Mouse (Mus musculus): ENCODE data around the gene Fetub. TPM values are rescaled to one million over a fixed set of nuclear protein-coding genes. Genes with fewer than 3 reads are reported as not detected.
"Not testable (repeated sequence)": the region's sequence is repeated elsewhere in the genome, so short reads cannot be mapped to it uniquely, and the experiment has no call there.

Fetub gene
- total and polyA plus RNA-seq, 3 experiments = 2.5 to 53.1 (median 50.7) TPM

DNA sequence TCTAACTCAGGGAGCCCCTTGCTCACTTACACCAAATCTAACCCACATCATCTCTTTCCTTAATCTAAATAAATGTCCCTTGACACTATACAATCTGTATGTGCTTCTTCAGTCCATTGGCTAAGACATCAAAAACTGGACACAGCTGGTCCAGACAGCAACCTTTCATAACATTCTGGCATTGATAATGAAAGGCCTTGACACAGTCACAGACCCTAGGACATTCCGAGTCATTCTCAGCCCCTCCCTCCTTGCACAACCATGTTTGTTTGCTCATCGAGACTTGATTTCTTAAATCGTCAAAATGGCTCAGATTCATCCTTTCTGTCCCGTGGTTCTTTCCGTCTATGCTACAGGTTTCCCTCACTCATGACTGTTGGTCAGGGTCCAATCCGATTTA, 8.8 kb upstream of the Fetub start:
- DNase-seq = peak; percentile 34

DNA sequence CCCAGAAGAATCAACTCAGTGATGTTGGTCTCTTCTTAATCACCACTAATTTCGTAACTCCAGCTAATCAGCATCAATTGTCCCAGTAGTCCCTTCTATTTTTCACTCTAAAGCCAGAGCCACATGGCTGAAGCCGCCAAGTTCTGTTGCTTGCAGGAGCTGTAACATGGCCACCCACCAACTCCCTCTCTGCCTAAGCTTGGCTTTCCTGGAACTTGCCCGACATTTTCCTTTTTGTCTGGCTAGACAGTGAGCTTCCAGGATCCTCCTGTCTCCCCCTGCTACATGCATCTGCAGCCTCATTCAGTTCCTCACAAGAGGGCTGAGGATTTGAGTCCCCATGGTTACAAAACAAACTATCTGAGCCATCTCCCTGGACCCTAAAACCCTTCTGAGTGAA, 6.1 kb upstream of the Fetub start:
- DNase-seq = no peak

DNA sequence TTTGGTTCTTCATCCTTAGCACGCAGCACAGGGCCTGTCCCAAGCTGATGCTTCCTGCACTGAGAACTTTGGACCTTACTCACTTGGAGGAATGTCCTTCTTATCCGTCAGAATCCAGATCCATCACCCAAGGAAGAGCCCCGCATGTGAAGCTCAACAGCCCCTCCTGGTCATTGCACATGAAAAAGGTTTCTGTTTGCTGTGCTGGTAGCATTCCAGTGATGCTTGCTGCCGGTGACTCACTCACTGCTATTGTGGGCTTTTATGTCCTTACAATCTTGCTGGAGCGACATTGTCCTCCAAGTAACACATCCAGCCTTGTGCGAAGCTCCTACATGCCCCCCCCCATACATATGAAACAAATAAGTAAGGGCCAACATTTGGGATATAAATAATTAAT, 5.2 kb upstream of the Fetub start:
- no peak for DNase-seq

DNA sequence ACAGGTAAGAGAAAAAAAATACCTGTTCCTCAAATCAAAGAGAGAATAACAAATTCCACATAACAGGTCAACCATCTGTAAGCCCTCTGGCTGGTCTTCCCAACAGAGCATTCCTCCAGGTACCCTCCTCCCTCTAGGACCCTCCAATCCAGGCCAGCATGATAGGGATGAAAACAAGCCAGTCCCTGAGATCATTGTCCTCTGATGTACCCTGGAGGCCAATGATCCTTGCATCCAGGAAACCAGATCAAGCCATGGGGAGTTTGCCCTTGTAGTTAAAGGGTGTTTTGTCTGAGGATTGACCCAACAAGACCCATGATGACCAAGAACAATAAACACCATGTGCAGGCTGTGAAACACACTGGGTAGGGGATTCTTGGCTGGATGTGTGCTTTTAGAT, 3.9 kb upstream of the Fetub start:
- DNase-seq = no peak

DNA sequence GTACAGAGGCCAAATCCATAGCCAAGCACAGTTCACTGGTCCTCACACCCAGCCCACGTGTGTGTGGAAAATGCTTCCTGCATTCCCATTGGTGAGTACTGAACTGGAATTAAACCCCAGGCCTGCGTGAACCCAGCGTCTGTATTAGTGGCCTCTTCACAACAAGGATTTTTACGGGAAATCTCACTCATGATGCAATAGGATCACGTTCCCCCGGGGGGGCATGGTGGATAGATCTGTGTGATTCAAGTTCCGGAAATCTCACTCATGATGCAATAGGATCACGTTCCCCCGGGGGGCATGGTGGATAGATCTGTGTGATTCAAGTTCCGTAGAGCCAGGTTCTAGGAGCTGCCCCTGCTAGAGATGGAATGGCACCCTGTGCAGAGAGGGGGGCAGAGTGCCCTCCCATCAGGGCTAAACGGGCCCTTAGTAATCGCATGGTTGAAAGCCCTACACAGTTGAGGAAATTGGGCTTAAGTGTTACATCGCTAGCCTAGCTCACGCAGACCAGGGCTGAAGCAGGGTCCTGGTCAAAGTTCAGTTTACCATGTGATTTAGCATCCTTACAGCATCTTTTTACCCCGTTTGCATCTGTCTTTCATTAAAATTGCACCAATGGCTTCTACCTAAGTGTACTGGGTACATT, 654 bp downstream of the Fetub start:
- DNase-seq = no peak

DNA sequence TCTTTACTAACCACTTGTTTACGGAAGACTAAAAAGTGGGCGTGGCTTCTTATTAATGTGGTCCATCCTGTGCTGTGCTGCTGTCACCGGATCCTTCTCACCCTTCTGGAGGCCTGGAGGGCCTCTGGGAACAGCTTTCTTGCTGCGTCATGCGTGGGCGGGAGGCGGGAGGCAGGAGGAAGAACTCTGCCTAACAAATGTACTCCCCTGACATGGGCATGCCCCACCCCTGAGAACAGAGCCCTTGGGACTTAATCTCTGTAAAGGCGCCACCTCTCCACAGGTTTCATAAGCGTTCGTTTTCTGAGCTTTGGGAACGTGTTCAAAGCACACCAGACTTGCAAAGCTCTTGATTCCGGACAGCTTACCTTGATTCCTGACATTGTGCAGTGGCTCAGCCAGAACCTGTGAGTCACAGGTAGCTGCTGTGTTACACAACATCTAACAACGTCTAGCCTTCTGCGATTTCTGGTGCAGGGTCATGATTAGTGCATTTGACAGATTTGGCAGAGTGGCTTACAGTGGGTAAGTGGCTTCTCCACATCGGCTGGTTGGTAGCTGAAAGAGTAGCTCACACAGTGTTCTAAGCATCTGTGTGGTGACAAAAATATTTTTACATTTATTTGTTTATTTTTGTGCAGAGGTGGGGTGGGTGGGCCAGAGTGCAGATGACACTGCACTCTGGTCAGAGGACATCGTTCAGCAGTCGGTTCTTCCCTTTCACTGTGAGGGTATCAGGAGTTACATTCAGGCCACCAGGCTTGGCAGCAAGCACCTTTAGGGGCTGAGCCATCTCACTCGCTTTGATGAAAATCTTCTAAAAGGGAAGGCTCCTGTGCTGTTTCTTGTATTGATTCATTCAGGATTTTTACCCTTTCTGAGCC, 2.1 kb downstream of the Fetub start:
- DNase-seq = peak; percentile 76

DNA sequence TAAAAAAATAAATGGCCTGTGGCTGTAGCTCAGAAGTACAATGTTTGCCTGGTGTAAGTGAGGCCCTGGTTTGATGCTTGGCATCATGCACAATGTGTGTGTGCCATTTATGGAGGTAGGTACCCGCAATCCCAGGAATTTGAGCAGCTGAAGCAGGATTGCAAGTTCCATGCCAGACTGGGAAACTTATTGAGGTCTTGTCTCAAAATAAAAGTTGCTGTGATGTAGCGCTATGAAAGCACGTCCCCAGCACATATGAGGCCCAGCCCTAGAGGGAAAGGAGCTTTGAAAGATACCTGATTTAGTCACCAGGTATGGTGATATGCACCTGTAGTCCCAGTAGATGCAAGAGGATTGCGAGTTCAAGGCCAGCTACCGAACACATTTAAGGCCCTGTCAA, 3.6 kb downstream of the Fetub start:
- no peak for DNase-seq

DNA sequence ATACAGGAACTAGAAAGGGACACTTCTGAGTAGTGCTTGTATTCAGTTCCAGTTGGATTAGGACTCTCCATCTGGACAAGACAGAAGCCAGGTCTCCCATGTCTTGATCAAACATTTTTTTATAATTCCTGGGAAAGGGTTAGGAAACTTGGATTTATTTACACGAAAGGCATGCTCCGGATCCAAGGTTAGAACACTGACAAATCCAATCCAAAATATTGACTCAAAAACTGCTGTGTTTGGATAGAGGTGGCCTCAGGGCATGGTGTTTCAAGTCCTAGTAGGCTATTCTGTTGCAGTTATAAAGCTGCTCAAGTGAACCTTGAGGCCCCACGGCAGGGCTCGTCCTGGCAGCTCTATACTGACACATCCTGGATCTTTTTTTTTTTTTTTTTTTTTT, 4.3 kb downstream of the Fetub start:
- no peak for DNase-seq

DNA sequence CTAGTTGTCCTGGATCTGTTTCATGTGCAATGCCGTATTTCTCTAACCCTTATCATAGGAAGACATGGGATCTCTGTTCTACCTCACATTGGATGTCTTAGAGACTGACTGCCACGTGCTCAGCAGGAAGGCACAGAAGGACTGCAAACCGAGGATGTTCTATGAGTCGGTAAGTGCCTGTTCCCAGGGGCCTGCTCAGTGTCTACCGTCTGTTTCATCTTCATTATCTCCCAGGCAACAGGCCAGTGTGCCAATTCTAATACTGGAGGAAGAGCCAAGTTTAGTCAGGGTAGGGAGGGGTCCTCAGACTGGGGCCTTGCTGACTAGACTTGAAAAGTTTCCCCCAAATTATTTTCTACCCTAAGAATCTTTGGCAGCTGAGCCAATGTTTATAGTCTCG, 11.4 kb downstream of the Fetub start:
- DNase-seq = no peak

DNA sequence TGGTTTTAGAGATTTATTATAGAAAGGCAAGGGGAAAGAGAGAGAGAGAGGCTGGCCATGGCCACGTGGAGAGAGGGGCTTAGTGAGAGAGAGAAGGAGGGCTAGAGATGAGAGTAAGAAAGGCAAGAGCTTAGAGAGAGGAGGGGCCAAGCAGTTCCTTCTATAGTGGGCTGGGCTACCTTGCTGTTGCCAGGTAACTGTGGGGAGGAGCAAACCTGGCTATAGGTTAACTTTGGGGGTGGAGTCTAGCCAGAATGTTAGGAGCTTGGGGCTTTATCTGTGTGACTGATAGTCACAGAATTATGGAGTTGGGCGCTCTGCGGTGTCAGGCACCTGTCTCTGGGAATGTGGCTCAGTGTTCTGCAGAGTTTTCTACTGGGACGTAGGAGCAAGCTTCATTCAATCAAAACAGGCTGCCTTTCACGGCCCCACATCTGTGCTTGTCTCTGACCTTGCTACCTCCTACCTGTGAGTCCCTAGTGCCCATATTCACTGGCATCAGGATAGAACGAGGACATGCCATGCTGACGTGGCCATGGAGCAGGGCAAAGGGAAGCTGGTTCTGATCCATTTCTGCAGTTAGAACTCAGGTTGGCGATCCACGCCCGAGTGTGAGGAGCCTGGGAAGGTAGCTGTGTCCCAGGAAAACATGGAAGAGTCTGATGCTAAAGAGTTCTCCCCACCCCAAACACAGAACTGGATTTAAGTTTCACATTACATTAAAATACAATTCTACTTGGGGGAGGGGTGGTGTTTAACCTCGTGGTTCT, 13.5 kb downstream of the Fetub start:
- DNase-seq = no peak

DNA sequence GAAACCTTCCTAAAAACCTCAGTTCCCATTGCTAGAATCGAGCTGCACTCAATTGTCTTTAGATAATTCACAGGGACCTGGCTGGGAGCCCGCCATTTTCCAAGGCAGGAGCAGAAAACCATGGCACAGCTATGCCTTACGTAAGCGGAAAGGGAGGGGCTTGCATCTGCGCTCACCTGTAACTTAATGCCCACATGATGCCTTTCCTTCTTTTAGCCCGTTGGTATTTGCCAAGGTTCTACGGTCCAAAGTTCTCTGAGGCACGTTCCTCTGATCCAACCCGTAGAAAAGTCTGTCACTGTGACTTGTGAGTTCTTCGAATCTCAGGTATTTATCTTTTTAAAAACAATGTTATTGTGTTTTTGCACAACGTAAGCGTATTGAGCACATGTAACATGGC, 19.5 kb downstream of the Fetub start:
- no peak for DNase-seq

DNA sequence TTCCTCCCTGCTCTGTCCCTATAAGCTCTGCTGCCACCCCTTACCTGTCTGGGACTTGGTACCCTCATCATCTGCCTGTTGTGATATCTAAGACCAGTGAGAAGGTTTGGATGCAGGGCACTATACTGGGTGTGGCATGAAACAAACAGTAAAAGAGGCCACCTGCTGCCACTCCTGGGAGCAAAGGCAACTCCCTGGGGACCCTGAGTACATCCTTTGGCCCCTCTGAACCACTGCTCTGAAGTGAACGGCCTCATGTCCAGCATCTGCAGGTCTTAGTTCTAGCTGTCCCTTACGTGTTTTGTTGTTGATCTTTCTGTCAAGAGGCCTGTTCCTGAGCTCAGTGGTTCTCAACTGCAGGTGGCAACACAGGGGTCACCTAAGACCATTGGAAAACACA, 20.4 kb downstream of the Fetub start:
- DNase-seq = no peak

DNA sequence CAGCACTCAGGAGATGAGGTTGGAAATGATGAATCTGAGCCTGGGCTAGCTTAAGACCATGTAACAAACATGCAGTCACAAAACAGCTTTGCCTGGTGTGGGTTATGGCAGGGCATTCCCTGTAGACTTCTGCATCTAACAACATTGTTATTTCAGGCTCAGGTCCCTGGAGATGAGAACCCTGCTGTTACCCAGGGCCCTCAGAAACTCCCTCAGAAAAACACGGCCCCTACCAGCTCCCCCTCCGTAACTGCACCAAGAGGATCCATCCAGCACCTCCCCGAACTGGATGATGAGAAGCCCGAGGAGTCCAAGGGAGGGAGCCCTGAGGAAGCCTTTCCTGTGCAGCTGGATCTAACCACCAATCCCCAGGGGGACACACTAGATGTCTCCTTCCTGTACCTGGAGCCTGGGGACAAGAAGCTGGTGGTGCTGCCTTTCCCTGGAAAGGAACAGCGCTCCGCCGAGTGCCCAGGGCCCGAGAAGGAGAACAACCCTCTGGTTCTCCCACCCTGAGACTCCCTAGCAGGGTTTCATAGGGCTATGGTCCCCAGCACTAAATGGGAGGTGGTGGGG, 21.1 kb downstream of the Fetub start:
- no peak for DNase-seq

DNA sequence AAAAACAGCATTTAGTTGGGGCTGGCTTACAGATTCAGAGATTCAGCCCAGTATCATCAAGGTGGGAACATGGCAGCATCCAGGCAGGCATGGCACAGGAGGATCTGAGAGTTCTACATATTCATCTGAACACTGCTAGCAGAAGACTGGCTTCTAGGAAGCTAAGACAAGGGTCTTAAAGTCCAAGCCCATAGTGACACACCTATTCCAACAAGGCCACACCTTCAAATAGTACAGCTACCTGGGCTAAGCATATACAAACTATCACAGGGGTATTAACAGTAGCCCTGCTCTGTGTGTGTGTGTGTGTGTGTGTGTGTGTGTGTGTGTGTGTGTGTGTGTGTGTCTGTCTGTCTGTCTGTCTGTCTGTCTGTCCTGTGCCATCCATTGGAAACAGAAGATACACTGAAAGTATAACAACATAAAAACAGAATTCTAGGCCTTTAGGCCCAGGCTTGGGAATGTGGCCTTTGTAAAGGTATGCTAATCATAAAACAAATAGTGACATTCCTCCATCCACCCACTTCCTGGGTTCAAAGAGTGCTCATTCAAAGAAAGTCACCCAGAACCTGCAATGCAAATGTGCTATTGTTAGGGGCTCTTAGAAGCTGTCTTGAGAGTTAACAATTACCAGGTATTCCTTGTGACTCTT, 23.8 kb downstream of the Fetub start:
- not testable (repeated sequence) for DNase-seq

DNA sequence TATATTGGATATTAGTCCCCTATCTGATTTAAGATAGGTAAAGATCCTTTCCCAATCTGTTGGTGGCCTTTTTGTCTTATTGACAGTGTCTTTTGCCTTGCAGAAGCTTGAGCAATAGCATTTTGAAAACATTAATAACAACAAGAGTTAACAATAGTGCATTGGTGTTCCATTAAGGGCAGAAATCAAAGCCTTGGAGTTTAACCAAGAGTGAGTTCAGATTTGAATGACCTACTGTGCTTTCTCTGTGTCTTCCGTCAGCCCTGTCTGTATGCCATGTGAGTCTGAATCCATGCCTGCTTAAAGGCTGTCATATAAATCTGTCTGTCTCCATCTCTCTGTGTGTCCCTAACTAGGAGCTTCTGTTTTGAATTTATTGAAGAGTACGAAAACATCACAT, 29.2 kb downstream of the Fetub start:
- DNase-seq = no peak

DNA sequence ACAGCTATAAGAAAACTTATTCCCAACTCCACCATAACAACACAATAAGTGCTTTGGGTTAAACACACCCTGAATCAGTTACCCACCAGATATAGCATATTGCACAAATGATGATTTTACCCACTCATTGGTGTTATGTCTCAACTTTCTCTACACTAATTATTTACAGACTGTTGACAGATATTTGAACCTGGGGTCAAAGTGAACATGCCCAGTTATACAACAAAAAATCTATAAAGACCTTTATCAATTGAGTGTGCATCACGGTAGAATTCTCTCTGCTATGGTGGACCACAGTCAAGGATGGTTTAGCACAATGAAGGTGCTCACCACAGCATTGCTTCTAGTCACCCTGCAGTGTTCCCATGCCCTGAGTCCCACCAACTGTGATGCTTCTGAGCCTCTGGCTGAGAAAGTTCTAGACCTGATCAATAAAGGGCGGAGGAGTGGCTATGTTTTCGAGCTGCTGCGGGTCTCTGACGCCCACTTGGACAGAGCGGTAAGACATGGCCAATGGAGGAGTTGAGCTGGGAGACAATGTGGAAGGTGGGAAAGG, 32.8 kb downstream of the Fetub start, which contains the start of gene Hrg:
Hrg (plus strand) TSS at position 233 of the 556 bp plus-strand sequence.
- no peak for DNase-seq

DNA sequence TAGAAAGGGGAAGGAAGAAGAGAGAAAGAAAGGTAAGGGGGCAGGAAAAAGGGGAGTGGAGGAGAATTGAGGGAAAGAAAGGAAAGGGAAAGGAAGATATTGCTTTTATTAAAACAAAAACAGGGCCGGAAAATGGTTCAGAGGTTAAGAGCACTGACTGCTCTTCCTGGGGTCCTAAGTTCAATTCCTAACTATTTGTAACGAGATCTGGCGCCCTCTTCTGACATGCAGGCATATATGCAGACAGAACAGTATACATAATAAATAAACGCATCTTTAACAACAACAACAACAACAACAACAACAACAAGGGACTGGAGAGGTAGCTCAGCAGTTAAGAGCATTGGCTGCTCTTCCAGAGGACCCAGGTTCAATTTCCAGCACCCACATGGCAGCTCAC, 34.9 kb downstream of the Fetub start:
- no peak for DNase-seq

DNA sequence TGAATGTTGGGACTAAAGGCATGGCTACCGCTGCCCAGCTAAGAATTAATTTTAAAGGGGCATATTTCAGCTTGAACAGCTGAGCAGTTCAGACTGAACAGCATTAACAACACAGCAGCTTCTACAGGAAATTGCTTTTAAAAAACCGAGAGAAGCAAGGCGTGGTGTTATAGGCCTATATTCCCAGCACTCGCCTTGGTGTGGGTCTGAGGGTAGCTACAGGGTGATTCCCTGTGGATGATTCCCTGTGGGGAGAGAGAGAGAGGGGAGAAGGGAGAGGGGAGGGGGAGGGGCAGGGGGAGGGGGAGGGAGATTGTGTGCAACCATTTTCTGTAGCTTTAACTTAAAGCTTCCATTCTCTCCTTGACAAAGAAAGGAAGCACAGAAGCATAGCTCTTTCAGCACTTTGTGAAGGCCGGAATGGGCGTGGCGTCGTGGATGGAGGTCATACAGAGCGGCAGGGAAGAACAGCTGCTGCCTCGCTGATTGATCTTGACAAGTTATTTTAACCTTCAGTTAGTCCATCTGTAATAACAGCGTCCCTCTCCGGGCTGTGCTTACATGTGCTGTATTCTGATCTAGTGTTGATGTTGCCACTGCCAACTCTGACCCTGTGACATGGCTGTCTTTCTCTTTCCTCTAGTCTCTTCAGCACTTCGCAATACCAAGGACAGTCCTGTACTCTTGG, 37.4 kb downstream of the Fetub start:
- DNase-seq = peak; percentile 71

DNA sequence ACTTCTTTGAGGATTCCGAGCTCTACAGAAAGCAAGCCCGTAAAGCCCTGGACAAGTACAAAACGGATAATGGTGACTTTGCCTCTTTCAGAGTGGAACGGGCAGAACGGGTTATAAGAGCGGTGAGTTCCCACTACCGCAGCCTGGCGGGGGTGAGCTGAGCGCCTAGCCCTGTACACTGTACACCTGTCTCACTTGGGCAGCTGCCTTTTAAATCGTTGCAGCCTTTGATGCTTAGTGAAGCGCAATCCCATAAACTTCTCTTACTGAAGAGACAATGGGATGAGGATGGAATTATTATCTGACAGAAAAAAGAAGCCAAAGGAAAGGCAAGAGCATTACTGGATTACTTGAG, 37.9 kb downstream of the Fetub start:
- DNase-seq = no peak

DNA sequence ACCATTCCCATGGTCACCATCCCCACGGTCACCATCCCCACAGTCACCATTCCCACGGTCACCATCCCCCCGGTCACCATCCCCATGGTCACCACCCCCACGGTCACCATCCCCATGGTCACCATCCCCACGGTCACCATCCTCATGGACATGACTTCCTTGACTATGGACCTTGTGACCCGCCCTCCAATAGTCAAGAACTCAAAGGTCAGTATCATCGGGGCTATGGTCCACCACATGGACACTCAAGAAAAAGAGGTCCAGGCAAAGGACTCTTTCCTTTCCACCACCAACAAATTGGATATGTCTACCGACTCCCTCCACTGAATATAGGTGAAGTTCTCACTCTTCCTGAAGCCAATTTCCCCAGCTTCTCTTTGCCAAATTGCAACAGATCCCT, 42.9 kb downstream of the Fetub start:
- DNase-seq = no peak

DNA sequence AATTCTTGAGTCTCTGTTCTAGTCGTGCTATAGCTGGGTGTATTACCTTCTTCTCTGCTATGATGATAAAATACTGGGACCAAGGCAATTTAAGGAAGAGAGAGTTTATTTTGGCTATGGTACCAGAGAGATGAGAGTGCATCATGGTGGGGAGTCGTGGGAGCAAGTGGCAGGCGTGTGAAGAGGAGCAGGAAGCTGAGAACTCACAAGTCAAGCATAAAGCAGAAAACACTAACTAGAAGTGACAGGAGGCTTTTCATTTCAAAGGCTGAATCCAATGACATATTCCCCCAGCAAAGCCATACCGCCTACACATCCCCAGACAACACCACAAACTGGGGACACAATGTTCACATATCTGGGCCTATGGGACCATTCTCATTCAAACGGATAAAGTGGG, 44.1 kb downstream of the Fetub start:
- DNase-seq = no peak

Data from adrenal gland, adult 2 months (tissue).